Mouse (Mus musculus) stomach, postnatal 0 days (tissue): ENCODE results near the gene Krt14. TPM values are rescaled to one million over a fixed set of nuclear protein-coding genes. Genes with fewer than 3 reads are reported as not detected.

ENCODE experiments used
- ATAC-seq: fragments of 200-750 bp; cut with Nextera tagmentation; 2 replicates; pipeline ENCODE4 v1.8.0; 2017; ENCODE audit not compliant: low FRiP score, low TSS enrichment
- DNase-seq: peaks from one replicate; pipeline ENCODE4 v3.0.0-alpha.2; 2016; ENCODE audit warnings: low spot score
- H3K27ac ChIP-seq: fragments of 300-500 bp; sonication (generic); replicated peaks from 2 replicates; pipeline ENCODE4 v1.5.1; 2014; ENCODE audit warnings: mild to moderate bottlenecking, control low read depth
- H3K27me3 ChIP-seq: fragments of 300-500 bp; sonication (generic); 2 replicates; pipeline ENCODE4 v1.6.1; 2014; ENCODE audit warnings: low read length; ENCODE audit not compliant: control insufficient read depth, insufficient read depth
- H3K36me3 ChIP-seq: fragments of 300-500 bp; sonication (generic); 2 replicates; pipeline ENCODE4 v1.6.1; 2014; ENCODE audit warnings: low read length, mixed read lengths; ENCODE audit not compliant: control insufficient read depth, insufficient read depth
- H3K4me1 ChIP-seq: fragments of 300-500 bp; sonication (generic); replicated peaks from 2 replicates; pipeline ENCODE4 v1.6.1; 2014; ENCODE audit warnings: antibody characterized with exemption; ENCODE audit not compliant: control insufficient read depth, insufficient read depth
- H3K4me2 ChIP-seq: fragments of 300-500 bp; sonication (generic); replicated peaks from 2 replicates; pipeline ENCODE4 v1.6.1; 2014; ENCODE audit warnings: low read depth, mild to moderate bottlenecking, control low read depth, moderate library complexity
- H3K4me3 ChIP-seq: fragments of 300-500 bp; sonication (generic); 2 replicates; pipeline ENCODE4 v1.5.1; 2014; ENCODE audit warnings: low read depth, low read length, control low read depth
- H3K9ac ChIP-seq: fragments of 300-500 bp; sonication (generic); 2 replicates; pipeline ENCODE4 v1.6.1; 2014; ENCODE audit warnings: mild to moderate bottlenecking, low read length, control low read depth, mixed read lengths
- H3K9me3 ChIP-seq: fragments of 300-500 bp; sonication (generic); 2 replicates; pipeline ENCODE4 v1.6.1; 2016; ENCODE audit warnings: low read length; ENCODE audit not compliant: control insufficient read depth
- CTCF ChIP-seq: IDR thresholded peaks from 2 replicates; pipeline ENCODE4 v1.5.1; 2016; ENCODE audit warnings: antibody characterized with exemption, low read depth, mild to moderate bottlenecking, moderate library complexity
- EP300 ChIP-seq: optimal IDR thresholded peaks from 2 replicates; pipeline ENCODE3; 2016; ENCODE audit warnings: antibody characterized with exemption
- WGBS: fragments of 180-500 bp; shearing (Covaris S2); extraction: QIAGEN DNeasy Blood & Tissue Kit; methylation state at CpG from one replicate; pipeline ENCODE4 v1.1.7; 2014; 5-methylcytosine and 5-hydroxymethylcytosine counted together
- polyA plus RNA-seq: library from polyadenylated mRNA; unstranded; fragments of >200 nt; fragmentation: Nextera tagmentation; extraction: Ambion mirVana; gene quantifications from 2 replicates; pipeline ENCODE4 v1.2.1, GENCODE M21; 2015

Krt14 gene
- polyA plus RNA-seq, 1 experiment from 2014 or later, result 279 TPM

- Histone ChIP-seq H3K9ac (no peak overlapping the region), H3K9me3 (no peaks in the 10 kb centered on the region; the same call in 1 of the 2 replicates), H3K4me2 (no peak overlapping the region), H3K4me3 (no peak overlapping the region), H3K27me3 (no peaks in the 10 kb centered on the region), H3K27ac (no peak overlapping the region), H3K4me1 (no peaks in the 10 kb centered on the region), H3K36me3 (no peaks in the 10 kb centered on the region)
- ATAC-seq, result no peak
- no peak for DNase-seq
- TF ChIP-seq EP300 (no peak), CTCF (no peak)
- WGBS, result 52% methylated on average over 8 of the region's 8 CpGs
These were observed 14.4 kb upstream of the Krt14 start for GRCm38 (mm10) chr11:100221741-100222140.

GRCm38 (mm10) chr11:100219304-100219703 is 12.0 kb upstream of the Krt14 start:
- ATAC-seq, result no peak
- H3K27me3 ChIP-seq, result no peaks in the 10 kb centered on the region
- 78% methylated on average over 4 of the region's 4 CpGs for WGBS
- no peak overlapping the region for H3K9ac ChIP-seq
- no peaks in the 10 kb centered on the region for H3K9me3 ChIP-seq
- no peak overlapping the region for H3K4me3 ChIP-seq
- H3K36me3 ChIP-seq, result no peaks in the 10 kb centered on the region
- no peak overlapping the region for H3K27ac ChIP-seq
- no peak for DNase-seq
- H3K4me1 ChIP-seq, result no peaks in the 10 kb centered on the region
- no peak overlapping the region for H3K4me2 ChIP-seq
- no peak for TF ChIP-seq CTCF

- DNase-seq, result no peak
- TF ChIP-seq CTCF (no peak), EP300 (no peak)
- Histone ChIP-seq H3K27ac (no peak overlapping the region), H3K4me3 (no peak overlapping the region), H3K9me3 (no peaks in the 10 kb centered on the region), H3K36me3 (no peaks in the 10 kb centered on the region), H3K4me2 (no peak overlapping the region), H3K9ac (no peak overlapping the region), H3K4me1 (no peaks in the 10 kb centered on the region), H3K27me3 (no peaks in the 10 kb centered on the region)
- ATAC-seq, result no peak
- 34% methylated on average over 6 of the region's 6 CpGs for WGBS
These were observed 1.2 kb upstream of the Krt14 start for GRCm38 (mm10) chr11:100208542-100208941.

- no peaks in the 10 kb centered on the region for H3K4me1 ChIP-seq
- TF ChIP-seq CTCF, result no peak
- TF ChIP-seq EP300, result no peak
- no peaks in the 10 kb centered on the region for H3K27me3 ChIP-seq
- H3K4me3 ChIP-seq, result no peak overlapping the region
- DNase-seq (peak; percentile 69), ATAC-seq (no peak)
- no peak overlapping the region for H3K27ac ChIP-seq
- 13% methylated on average over 6 of the region's 6 CpGs for WGBS
- no peak overlapping the region for H3K4me2 ChIP-seq
- H3K36me3 ChIP-seq, result no peaks in the 10 kb centered on the region
- H3K9ac ChIP-seq, result no peak overlapping the region
- H3K9me3 ChIP-seq, result no peaks in the 10 kb centered on the region
These were observed 3.9 kb downstream of the Krt14 start for GRCm38 (mm10) chr11:100203448-100203847.

GRCm38 (mm10) chr11:100202906-100203305 is 4.4 kb downstream of the Krt14 start:
- no peak for ATAC-seq
- no peaks in the 10 kb centered on the region for H3K9me3 ChIP-seq
- no peak overlapping the region for H3K27ac ChIP-seq
- TF ChIP-seq CTCF, result no peak
- TF ChIP-seq EP300, result no peak
- H3K27me3 ChIP-seq, result no peaks in the 10 kb centered on the region
- no peak overlapping the region for H3K9ac ChIP-seq
- no peaks in the 10 kb centered on the region for H3K36me3 ChIP-seq
- DNase-seq, result no peak
- no peak overlapping the region for H3K4me3 ChIP-seq
- WGBS, result 82% methylated on average over 4 of the region's 4 CpGs
- H3K4me2 ChIP-seq, result no peak overlapping the region
- no peaks in the 10 kb centered on the region for H3K4me1 ChIP-seq

- no peak overlapping the region for H3K27ac ChIP-seq
- DNase-seq (peak; percentile 61), ATAC-seq (no peak)
- 42% methylated on average over 8 of the region's 8 CpGs for WGBS
- no peaks in the 10 kb centered on the region for H3K9me3 ChIP-seq
- no peak overlapping the region for H3K4me2 ChIP-seq
- H3K9ac ChIP-seq, result no peak overlapping the region
- no peaks in the 10 kb centered on the region for H3K36me3 ChIP-seq
- H3K4me3 ChIP-seq, result no peak overlapping the region
- no peaks in the 10 kb centered on the region for H3K4me1 ChIP-seq
- no peaks in the 10 kb centered on the region for H3K27me3 ChIP-seq
- TF ChIP-seq CTCF, result peak; percentile 74
- no peak for TF ChIP-seq EP300
These were observed 7.1 kb downstream of the Krt14 start for GRCm38 (mm10) chr11:100200104-100200820.
